Mouse (Mus musculus) ES-Bruce4 (cell line): Measurements from ENCODE around the gene Tspan7.

Experiments
- CTCF ChIP-seq: IDR thresholded peaks from one replicate; pipeline ENCODE4 v1.8.1; 2011; ENCODE audit warnings: low read depth, low read length
- EP300 ChIP-seq: IDR thresholded peaks from 2 replicates; pipeline ENCODE4 v1.6.1; 2011; ENCODE audit warnings: low read depth, low read length; ENCODE audit not compliant: insufficient read depth
- POLR2A ChIP-seq: IDR thresholded peaks from one replicate; pipeline ENCODE4 v1.8.1; 2011; ENCODE audit warnings: low read length; ENCODE audit not compliant: insufficient read depth

GRCm38 (mm10) chrX:10558625-10559024 lies 73.7 kb downstream of the Tspan7 start:
- no peak for TF ChIP-seq POLR2A
- TF ChIP-seq CTCF, result no peak
- no peak for TF ChIP-seq EP300
